Mouse (Mus musculus): ENCODE data around the gene Osbp.
"Not testable (repeated sequence)": the region's sequence is repeated elsewhere in the genome, so short reads cannot be mapped to it uniquely, and the experiment has no call there.

Gene Osbp

DNA sequence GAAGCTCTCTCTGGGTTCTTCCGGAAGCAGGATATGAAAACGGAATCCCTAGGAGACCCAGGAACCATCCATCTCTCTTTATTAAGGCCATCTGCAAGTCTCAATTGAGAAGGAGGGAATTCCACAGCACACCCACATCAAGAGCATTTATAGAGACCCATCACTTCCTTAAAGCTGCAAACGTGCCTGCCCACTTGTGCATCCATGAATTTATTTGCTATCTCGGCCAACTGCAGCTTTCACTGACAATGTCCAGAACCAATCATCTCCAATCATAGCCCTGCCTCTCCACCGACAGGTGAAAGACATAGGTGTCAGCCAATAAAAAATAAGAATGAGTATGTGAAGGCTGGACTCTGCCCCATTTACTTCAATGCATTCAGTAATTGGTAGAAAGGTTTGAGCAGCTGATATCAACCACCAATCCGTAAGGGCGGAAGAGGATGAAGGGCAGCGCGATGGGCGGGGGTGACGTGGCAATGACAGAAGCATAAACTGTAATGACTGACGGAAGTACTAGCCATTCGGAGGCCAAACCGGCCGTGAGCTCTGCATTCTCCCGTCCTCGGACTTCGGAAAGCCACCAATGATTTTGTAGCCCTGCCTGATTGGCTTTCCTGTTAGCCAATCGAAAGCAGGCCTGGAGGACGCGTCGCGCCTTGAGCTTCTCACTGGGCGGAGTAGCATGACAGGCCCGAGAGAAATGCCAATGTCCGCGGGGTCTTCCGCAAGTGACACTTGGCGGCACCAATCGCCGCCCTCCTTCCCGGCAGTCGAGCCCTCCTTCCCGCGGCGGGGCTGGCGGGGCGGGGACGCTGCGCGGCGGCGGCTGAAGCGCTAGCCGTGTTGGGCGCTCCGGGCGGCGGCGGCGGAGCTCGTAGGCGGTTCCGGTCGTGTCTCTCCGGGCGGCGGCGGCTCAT is at the start of gene Osbp:
Osbp (plus strand) TSS at position 919 of the 920 bp plus-strand sequence.
- peak; percentile 94 to 97 for DNase-seq

DNA sequence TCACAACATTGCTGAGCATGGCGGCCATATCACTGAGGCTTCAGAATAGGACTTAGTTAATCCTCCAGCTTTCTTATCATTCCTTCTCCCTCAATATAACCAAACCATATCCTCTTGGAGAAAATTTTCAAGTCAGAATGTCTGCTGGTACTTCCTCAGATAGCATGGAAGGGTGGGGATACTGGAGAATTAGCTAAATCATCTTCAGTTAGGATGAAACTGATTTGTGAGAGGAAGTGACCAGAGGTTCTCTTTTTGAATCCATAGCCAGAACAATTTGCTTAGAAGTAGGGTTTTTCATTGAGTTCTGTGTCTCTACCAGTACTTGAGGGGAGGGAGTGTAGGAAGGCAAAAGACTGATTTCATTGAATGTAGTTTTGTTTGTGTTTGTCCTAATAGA is 43.7 kb upstream of the Osbp start:
- no peak for DNase-seq

DNA sequence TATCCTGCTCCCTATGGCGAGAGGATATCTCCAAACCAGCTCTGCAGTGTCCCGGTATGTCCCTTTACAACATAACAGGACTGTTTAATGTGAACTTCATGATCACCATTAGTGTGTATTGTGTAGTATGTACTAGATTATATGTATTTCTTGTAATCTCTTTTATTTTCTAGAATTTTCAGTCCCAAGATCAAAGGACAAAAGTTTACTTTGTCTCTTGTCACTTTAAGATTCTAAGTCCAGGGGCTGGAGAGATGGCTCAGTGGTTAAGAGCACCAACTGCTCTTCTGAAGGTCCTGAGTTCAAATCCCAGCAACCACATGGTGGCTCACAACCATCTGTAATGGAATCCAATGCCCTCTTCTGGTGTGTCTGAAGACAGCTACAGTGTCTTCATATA is 43.2 kb upstream of the Osbp start:
- DNase-seq: not testable (repeated sequence)

DNA sequence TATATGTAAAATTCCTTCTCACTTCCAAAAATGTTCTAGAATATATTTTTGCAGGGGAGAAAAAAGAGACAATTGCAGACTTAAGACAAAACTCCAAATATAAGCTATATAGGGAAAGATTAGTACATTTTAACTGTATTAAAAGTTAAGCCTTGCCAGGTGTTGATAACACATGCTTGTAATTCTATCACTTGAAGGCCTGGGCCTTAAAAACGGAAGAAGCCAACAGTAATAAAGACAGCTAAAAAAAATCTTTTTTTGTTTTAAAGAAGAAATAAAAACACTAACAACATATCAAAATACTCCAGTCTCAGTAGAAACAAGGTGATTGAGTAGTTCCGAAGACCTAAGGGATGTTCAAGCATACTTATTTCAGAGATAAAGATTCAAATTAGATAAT is 39.4 kb upstream of the Osbp start:
- DNase-seq: no peak

DNA sequence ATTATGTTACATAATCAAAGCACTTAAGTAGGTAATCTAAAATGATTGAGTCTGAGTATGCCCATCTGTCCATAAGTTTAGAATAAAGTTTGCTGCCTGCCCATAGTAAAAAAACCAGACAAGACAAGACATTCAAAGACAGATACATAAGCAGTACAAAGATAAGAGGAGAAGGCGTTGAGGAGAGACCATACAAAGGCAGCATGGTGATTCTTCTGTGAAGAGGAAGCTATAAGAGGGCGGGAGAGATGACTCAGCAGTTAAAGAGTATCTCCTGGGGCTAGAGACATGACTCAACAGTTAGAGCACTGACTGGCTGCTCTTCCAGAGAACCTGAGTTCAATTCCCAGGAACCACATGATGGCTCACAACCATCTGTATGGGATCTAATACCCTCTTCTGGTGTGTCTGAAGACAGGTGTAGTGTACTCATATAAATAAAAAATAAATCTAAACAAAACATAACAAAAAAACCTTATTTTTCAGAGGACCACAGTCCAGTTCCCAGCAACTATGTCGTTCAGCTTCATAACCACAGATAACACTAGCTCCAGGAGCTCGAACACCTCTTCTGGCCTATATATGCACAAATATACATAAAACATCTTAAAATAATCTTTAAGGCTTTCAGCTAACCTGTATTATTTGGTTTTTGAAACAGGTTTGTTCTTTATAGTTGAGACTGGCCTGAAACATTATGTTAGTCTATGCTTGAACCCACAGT is 37.6 kb upstream of the Osbp start:
- no peak for DNase-seq

DNA sequence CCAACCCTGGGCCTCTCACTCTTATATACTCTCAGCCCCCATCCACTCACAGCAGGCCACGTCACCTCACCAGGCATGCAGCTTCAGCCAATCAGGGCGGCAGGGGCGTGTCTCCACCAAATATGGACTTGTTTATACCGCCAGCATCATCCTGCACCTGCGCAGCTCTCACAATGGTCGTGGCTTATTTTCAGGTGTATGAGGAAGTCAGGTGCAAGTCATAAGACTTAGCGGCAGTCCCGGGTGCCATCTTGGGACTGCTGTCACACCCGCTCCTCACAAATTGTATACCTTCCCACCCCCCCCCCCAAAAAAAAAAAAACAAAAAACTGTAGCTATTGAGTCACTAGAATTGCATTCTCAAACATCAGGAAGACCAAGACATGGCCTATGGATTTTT is 19.3 kb upstream of the Osbp start:
- DNase-seq: not testable (repeated sequence)

DNA sequence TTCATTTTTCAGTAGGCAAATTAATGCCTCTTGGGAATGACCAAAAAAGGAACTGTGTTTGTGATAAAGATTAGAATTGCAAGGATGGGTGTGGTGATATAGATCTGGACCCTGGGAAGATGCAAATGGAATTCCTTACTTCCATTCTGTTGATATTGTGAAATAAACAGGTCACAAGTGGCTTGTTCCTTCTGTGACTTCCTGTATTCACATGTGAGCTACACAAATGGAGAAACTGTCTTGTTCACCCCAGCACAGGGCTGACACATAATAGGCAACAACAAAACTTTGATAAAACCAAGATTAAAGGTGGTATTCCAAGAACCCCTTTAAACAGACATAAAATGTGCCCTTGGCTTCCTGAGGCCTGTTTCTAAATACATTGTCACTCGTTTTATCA is 15.9 kb upstream of the Osbp start:
- DNase-seq: no peak

DNA sequence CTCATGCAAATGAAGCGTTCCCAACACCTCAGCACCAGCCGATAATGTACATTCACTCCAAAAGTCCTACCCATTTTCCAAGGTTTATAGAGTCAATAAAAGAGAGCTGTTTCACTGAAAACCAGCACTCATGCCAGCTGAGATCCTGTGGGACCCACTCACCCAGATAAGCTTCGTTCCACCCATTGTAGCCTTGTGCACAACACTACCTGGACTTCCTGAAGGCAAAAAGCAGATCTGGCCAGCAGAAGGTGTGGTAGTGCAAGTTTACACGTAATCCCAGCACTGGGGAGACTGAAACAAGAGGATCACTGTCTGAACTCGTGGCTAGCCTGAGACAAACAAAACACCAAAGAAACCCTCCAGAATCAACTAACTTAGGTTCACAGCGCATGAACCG is 15.0 kb upstream of the Osbp start:
- no peak for DNase-seq

DNA sequence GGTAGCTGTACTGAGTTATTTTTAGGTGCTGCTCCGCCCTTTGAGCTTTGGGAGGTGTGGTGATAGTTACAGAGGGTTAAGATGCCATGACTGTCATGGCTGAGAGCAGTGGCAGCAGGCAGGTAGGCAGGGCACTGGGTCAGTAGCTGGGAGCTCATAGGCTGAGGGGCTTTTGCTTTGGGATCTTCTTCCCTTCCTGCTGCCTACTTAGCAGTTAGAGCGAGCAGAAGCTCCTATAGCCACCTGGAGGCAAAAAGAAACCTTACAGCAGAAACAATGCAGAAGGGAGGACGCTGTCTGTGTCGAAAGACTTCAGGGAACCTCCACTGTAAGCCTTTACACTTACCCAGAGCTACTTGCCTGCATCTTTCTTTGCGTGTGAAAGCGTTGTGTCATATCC is 11.5 kb upstream of the Osbp start:
- no peak for DNase-seq

DNA sequence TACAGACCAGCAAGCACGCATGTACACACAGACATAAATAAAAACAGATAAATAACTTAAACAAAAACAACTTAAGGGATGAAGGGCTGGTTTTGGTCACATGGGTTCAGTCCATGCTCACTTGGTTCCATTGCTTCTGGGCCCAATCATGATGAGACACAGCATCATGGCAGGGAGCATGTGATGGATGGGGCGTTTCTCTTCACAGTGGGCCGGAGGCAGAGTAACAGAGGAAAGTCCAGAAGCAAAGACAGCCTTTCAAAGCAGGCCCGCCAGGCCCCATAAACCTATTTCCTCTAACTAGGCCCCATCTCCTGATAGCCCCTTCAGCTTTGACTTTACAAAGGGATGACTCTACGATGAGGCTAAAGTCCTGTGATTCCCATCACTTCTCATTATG is 9.1 kb upstream of the Osbp start:
- DNase-seq: no peak

DNA sequence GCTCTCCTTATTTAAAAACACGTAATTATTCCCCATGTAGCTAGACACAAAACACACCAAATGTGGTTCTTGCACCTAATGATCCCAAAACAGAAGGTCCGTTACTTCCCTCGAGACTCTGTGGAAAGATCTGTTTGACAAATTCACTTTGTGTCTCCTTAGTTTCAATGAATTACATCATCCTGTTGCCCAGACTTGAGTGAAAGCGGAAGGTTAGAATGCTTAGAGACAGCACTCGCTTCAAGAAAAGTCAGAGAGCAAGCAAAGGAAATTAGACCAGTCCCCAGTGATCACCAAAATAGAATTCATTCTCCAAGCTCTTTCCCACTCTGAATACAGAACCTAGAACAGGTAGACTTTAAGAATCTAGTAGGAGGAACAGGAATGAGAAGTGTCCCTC is 8.3 kb upstream of the Osbp start:
- no peak for DNase-seq

DNA sequence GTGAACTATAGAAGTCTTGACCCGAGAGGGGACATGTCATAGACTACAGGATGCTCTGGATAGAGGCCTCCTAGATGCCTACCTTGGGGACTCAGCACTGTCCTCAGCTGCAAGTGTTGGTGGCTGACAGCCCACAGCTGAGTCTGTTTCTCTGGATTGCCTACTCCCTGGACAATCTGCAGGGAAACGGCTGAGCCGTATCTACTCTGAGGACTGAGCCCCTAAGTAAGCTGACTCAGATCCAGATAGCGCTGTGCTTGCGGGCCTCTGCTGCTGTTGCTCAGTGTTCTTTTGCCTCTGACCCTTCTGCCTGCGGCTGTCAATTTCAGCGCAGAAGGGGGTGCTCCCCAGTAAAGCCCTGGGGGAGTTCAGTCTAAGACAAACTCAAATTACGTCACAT is 7.9 kb upstream of the Osbp start:
- no peak for DNase-seq

DNA sequence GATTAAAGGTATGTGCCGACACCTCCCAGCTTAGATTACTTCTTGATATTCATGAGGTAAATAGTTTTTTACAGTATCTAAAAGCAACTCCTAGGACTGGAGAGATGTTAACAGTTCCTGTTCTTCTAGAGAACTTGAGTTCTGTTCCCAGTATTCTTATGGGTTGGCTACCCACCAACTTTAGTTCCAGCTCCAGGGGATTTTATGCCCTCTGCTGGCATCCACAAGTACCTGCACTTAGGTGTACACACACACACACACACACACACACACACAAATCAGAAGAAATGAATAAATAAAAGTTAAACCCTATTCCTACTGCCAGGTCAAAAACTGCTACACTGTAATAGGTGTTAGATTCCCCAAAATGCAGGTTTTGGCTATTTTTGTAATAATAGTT is 1.5 kb upstream of the Osbp start:
- peak in 1 of 2 experiments; percentile 17 for DNase-seq

DNA sequence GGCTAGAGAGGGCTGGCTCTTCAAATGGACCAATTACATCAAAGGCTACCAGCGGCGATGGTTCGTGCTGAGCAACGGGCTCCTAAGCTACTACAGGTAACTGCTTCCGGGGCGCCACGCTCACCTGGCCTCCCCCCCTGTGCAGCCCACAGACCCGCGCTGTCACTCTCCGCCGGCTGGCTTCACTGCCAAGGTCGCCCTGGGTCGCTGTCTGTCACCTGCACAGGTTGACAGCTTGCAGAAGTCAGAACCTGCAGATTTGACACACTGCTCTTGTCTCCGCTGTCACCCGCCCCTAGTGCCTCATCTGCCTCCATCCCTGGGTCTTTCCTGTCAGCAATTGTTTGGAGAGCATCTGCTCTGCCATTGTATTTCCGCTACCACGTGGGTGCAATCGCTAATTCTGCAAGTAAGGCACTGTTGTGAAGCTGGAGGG is 478 bp downstream of the Osbp start:
- peak; percentile 61 for DNase-seq

DNA sequence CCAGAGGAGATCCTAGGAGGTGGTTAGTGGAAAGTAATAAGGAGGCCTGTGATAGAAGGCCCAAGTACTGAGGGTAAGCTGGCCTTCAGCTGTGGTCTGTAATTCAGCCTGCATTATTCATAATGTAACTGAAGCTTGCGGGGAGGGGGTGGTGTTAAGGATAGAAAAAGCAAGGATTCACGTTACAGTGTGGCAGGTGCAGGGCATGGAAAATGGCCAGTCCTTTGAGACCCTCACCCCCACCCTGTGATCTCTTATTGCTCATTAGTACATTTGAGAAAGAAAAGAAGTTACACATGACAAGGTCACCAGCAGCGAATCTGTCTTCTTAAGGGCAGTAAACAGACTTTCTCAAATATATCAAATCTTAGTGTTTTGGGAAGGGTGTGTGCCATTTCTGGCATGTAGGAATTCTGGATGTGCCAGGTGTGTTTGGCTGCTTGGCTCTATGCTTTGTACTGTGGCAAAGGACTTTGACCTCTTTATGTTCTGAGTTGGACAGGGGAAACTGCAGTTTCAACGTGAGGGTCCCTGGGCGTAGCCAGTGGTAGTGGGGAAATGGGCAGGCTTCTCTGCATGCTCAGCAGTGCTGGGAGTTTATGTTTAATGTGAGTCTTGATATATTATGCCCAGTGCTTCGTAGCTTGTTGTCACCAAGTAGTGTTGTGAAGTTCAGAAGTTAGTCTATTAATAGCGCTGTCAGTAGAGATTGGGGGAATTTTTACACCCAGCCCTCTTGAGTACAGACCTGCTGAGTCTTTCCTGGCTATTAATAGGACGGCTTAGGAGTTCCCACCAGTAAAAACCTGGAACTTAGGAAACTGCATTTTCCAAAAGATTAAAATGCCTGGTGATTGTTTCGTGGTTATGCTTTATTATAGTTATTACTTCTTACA is 3.7 kb downstream of the Osbp start:
- no peak for DNase-seq

DNA sequence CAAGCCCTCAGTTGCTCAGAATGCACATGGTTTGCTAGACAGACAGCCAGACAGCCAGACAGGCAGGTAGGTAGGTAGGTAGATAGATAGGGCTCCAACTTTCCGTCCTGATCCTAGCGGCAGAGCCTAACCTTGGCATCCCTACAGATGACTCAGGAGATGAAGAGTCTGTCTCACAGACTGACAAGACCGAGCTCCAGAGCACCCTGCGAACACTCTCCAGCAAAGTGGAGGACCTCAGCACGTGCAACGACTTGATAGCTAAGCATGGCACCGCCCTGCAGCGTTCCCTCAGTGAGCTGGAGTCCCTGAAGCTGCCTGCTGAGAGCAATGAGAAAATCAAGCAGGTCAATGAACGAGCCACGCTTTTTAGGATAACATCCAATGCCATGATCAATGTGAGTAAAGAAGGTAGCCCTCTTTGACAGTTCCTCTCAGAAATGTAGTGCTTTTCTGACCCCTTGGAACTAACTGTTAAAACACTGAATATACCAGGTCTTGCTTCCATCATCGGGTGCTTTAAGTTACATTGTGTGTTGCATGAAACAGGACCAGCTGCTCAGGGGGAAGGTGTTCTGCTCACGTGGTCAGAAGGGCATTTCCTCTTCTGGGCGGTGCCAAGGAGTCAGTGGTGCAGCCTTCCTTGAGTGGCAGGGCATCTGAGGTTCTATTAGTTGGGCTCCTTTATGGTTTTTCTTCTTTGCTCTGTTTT is 7.9 kb downstream of the Osbp start:
- peak; percentile 19 to 32 for DNase-seq

DNA sequence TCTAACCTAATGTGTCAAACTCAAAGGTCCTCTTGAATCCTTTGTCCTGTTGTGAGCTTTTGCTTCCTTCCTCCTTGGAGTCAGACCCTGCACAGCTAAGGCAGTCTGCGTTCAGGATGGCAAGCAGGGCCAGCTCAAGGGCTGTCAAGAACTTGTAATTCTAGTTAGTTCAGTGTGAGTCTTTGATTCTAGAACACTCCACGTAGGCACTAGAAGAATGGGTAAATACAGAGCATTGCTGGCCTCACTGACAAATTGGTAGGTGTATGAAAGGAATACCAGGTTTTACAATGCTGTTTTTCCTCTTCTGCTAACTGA is 8.4 kb downstream of the Osbp start:
- no peak for DNase-seq

DNA sequence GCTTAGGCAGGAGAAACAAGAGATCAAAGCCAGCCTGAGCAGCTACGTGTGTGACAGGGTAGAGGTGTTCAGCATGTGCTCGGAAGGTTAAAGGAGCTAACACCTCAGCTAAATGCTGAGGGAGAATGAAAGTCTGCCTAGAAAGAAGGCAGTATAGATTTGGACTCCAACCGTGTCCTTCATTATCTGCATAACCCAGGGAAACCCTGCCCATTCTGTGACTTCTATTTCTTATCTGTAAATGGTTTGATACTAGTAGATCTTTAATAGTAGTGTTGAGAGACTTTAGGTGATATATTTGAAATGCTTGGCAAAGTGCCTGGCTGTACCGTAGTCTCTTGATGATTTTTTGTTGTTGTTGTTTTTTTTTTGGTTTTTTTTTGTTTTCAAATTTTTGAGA is 9.9 kb downstream of the Osbp start:
- DNase-seq: no peak

DNA sequence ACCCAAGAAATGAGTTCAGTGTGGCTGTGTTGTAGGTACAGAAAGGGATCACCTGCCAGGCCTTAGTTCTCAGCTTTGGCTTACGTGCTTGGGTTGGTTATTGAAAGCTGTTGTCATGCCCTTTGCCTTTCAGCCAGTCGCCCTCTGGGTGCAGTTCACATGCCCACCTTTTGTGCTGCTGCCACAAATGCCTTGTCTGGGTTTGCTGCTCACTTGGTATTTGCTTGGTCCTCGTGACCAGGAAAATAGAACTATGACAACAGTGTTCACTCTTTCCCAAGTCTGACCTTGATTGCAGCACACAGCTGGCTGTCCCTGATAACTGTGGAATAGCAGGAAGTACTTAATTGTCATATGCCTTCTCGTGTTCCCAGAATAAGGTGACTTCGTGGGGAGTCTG is 11.6 kb downstream of the Osbp start:
- DNase-seq: no peak

DNA sequence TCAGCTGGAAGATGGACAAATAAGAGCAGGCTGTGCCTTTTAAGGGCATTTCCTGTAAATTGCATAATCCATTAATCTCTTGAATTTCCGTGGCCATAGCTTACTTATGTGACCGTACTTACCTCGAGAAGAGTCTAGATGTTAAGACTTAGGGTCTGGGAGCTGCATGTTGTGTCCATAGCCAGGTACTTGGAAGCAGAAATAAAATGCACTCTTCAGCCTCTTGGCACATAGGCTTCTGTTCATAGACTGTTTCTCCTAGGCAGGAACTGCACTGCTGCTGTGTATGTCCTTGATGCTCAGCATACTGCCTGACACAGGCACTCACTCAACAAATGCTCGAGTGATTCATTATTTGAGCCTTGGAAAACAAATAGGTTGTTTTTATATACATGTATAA is 14.7 kb downstream of the Osbp start:
- no peak for DNase-seq

DNA sequence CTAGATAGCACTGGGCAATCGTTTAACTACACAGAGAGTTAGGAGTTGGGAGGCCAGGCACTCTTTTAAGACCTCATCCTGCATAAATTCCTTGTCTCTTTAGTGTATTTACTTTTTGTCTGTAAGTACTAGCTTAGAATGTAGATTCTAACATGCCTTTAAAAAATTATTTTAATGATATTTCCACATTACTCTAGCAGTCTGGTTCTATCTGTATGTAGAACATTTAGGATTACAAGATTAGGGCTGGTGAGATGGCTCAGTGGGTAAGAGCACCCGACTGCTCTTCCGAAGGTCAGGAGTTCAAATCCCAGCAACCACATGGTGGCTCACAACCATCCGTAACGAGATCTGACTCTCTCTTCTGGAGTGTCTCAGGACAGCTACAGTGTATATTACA is 18.9 kb downstream of the Osbp start:
- DNase-seq: not testable (repeated sequence)

DNA sequence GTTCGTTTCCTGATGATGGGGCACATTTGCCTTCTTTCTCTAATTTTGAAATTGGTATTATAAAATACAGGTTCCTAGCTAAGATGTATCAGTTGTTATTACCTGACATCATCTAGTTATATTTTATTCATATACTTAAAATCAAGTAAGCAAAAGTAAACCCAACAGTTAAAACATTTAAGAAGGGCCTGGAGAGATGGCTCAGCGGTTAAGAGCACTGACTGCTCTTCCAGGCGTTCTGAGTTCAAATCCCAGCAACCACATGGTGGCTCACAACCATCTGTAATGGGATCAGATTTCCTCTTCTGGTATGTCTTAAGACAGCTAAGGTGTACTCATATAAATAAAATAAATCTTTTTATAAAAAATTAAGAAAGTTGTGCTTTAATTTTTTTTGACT is 22.1 kb downstream of the Osbp start:
- DNase-seq: no peak

DNA sequence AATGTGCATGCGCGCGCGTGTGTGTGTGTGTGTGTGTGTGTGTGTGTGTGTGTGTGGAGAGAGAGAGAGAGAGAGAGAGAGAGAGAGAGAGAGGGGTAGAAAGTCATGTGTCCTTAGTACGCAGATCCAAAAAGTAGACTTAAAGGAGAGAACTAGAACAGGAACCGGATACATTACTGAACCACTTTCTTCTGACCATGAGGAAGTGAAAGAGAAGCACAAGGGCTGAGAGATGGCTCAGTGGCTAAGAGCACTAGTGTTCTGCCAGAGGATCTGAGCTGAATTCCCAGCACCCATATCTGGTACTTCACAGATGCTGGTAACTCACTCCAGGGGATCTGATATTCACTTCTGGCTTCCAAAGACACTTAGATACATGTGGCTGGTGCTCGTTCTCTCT is 23.6 kb downstream of the Osbp start:
- DNase-seq: peak; percentile 34 to 44
